Mouse (Mus musculus): Measurements from ENCODE around the gene Arnt2.

The Arnt2 gene

DNA sequence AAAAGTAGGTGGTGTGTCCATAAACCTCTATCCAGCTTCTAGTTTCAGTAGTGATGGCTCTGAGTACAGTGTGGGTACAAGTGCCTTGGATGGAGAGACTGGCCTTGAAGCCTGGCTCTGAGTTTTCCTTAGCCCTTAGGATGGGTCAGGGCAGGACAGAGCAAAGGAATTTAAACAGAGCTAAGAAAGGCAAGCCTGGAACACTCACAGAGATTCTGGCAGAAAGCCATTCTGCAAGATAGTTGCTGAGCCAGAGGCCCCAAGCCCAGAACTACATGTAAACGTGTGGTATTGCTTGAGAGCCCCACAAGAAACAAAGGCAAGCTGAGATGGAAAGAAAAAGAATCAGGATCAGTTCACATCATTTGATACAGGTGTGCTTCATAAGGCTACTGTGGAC, 70.8 kb downstream of the Arnt2 start:
- peak; percentile 18 for DNase-seq

DNA sequence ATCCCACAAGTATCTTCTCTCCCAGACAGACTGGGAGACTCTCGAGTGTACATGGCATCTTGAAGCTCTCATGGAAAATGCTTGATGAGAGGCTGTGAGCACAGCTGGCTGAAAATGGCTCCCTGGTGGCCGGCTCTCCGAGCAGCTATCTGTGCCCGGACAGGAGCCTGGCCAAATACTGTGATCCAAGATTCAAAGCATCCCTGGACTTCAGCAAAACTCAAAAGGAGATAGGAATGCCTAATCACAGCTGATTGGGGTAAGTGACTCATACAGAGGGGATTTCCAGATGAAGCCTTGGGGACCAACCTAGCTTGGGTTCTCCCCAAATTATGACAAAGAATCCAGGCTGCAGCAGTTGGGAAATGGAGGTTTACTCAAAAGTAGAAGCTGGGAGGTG, 72.2 kb downstream of the Arnt2 start:
- no peak for DNase-seq

DNA sequence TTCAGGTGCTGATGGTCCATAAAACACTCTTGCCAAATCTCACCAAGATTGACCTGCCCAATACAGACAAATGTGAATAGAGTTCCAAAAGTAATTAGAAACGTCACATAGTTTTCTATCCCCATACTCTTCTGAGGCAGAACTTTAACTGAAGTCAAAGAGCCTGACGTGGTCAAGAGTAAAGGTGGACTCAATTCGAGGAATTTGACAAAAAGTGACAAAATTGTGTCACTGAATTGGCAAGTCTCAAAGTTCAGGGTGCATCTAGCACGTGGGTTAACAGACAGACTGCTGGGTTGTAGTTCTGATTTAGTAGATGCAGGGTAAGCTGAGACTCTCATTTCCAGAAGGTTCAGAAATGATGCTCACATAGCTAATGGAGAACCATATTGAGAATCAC, 73.1 kb downstream of the Arnt2 start:
- no peak for DNase-seq

DNA sequence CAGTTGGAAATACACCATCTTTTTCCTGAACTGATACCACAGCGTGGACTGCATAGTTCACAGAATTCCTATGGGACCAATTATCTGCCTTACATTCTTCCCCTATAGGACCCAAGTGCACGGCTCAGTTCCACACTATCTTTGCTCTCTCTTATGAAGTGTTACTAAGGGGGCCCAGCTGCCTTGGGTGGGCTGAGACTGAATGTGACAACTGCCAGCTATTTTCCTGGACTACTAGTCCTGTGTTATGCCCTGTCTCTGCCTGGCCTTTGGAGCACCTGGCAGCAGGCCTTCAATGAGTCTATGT, 73.4 kb downstream of the Arnt2 start:
- DNase-seq, result no peak

DNA sequence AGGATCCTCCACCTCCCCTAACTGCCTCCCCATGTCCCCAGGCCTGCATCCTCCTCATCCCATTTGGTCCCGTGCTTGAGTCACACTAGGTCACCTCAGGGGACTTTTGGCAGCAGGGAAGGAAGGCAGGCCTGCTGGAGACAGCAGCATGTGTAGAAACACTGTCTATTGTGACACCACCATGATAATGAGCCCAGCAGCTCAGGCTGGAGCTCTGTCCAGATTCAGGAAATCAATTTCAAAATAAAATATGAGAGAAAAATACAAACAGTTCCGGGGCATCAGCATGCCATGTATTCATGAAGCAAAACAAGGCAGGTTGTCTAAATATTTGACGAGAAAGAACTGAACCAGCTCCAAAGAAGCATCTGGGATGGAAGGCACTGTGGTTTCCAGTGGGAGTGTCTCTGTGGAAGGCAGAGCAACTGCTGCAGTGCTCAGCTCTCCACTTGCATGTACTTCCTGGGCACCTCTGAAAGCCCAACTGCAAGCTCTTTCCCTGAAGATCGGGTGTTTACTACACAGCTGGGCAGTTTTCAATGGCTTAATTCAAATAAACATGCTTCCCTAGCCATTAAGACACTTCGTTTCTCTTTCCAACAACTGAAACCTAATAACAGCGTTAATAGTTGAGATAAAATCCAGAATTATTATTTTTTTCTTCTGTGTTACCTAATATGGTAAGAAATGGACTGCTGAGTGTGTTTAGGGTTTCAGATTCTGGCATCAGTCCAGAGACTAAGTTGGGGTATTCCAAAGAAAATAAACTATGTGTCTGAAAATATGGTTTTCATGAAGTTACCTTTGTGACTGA, 74.0 kb downstream of the Arnt2 start:
- peak; percentile 22 for DNase-seq

DNA sequence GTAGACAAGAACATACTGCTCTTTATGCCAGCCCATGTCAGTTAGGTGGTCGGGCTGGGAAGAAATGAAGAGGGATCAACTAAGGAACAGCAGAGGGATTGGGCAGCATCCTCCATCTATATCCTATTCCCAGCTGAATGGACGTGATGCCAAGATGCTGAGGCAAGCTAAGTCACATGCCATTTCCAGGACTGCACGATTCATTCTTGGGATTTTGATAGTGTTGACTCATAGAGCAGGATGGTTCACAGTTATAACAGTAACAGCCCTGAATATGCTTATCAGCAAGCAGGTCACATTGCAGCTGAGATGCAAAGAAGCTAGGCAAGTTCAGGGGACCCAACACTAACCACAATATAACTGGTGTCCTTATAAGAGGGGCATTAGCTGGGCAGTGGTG, 76.0 kb downstream of the Arnt2 start:
- DNase-seq, result no peak

DNA sequence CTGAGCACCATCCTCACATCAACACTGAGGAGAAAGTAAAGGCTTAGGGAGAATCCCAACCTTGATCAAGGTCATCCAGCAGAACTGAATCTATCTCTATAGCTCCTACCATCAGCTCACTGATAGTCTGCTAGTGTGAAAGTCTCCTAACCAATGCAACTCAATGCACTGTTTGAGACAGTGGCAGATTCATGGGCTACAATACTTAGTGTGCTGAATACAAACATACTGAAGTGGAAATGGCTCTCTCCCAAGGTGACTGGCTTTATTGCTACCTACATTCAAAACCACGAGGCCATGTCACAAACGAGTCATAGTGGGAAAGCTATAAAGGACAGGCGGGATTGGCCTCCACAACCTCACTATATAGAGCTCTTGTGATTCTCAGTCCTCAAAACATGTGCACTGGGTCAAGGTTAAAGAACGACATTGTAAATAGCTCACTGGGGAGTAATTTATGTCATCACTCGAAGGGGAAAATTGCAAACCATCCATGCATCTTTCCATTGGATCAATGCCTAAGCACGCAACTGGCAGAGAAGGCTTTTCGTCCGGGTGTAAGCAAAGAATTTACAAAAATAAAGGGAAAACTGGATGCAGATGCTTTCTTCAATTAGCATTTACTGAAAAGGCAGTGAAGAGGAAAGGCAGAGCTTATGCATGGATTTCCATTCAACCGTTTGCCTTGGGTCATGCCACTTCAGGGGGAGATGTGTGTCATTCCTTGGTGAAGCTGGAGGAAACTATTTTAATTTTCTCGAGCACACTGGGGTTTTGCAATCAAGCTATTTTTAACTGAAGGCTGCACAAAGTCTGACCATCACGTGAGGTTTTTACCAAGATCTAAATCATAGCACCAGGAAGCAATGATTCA, 77.4 kb downstream of the Arnt2 start:
- DNase-seq, result peak; percentile 28

DNA sequence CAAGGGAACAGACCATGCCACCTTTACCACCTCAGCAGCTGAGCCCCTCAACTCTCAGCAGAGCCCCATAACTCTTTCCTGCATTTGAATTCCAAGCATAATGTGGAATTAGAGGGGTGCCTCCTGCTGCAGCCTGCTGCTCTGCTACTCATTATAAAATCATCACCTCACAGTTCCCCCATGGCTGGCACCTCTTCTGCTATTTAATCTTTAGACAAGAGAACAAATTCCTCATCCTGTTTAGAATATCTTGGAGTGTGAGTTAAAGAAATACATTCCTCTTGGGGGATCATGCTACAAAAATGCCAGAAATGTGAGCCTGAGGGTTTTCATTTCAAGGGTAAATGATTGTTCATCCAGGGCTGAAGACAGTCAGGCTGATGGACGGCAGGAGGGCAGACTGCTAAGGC, 80.8 kb downstream of the Arnt2 start:
- DNase-seq, result peak; percentile 42

DNA sequence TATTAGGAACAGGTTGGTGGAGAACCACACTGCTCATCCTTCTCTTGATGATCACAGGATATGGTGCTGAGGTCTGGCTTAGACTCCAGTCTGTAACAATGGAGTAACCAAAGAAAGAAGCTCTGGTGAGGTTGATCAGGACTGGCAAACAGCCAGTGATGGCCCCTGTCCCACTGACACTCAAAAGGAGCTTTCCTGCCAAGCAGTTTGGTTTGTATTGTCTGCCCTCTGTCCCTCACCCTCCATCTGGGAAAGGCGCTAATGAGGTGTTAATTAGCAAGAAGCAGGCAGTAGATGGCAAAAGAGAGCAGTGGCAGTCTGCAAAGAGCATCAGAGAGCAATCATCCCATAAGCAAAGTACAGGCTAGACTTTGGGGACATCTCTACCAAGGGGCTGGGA, 81.2 kb downstream of the Arnt2 start:
- DNase-seq, result peak; percentile 45

DNA sequence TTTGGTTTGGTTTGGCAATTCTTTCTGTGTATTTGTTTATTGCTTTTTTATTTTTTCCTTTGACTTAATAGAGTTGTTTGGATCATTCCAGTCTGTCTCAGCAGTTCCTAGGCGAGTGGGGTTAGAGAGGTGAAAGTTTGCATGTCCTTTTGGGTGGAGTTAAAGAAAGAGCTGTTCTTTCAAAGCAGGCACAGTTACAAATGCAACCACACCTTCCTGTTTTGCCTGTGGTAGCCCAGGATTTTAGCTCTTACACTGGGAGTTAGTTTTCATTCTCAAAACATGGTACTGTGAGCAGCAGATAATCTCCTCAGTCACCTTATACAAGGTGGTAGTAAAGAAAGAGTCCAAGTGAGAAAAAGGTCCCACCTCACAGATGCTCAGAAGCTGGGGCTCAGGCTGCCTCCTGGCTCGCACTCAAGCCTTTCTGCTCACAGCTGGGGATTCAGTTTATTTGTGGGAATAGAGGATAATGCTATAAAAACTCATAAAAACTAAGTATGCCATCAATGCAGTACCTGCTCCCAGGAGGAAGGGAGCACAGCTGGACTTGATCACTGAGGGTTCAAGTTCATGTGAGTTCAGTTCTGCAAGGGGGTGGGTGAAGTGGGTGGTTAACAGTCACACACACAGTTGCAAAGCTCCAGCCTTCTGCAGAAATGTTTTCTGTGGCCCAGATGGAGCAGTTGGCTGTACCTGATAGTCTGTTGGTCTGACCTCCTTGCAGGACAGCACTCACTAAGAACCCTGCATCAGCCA, 84.2 kb downstream of the Arnt2 start:
- no peak for DNase-seq

DNA sequence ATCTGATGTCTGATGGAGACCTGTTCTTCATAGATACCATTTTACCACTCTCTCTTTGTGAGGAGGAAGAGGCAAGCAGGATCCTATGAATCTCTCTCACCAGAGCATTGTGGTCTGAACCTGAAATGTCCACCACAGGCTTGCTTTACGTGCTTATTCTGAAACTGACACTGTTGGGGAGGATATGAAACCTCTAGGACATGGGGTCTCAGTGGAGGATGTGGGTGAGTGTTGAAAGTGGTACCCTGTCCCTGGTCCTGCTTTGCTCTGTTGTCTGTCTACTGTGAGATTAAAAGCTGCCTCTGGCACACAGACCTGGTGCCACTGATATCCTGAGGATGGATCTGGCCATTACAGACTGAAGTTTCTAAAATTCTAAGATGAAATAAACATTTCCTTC, 88.4 kb downstream of the Arnt2 start:
- DNase-seq, result no peak

DNA sequence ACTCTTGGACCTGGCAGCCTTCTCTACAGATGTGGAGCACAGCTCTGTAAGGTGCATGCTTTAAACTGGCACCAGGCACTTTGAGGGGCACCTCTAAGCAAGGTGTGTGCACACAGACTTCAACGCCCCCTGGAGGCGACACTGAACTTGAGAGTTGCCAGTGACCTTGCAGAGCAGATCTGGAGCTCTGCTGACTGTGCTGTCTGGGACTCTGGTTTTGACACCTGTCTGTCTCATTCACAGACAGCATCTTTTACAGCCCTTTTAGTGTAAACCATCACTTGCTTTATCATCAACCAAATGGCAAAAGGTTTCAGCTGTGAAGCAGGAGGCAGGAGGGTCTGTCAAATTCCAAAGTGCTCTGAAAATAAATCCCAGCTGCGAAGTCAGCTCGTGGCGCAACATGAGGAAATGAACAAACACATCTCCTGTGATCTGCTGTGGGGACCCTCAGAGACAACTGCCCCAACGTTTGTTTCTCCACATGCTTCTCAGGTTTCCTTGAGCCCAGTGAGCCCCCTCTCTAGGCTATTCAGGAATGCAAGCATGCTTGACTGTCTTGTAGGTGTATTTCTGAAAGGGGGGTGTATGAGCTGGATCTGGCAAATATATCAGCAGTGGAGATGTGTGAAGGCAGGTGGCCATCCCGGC, 94.5 kb downstream of the Arnt2 start:
- peak; percentile 48 for DNase-seq

DNA sequence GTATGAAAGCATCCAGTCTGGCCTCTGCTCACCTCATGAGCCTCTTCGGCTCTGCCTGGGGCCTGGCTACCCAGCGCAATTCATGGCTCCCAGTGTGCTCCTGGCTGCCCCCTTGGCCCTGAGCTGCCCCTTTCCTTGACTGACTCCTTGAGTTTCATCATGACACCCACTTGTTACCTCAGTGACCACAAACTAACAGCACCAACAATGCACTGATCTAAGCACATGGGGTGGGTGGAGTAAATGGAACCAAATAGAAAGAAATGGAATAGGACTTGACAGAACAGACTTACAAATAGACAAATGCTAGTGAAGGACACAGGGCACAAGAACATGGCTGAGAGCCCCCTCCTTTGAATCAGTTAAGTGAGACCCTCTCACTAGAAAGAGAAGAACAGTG, 95.2 kb downstream of the Arnt2 start:
- no peak for DNase-seq

DNA sequence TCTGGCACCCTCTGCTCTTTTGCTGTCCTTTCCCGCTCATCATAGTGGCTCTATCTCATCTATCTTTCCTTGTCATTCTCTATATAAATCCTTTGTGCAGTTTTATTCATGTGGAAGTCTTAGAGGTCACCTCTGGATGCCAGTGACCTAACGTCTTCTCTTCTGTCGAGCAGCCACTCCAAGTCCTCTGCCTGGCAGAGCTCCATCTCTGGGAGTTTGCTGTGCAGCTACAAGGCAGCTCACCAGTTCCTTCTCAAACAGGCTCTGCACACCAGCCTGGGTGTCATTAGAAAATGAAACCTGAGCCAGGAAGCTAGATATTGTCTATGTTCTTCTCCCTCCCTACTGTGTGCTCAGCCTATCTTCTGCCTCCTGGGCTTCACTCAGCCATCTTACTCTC, 98.4 kb downstream of the Arnt2 start:
- no peak for DNase-seq

DNA sequence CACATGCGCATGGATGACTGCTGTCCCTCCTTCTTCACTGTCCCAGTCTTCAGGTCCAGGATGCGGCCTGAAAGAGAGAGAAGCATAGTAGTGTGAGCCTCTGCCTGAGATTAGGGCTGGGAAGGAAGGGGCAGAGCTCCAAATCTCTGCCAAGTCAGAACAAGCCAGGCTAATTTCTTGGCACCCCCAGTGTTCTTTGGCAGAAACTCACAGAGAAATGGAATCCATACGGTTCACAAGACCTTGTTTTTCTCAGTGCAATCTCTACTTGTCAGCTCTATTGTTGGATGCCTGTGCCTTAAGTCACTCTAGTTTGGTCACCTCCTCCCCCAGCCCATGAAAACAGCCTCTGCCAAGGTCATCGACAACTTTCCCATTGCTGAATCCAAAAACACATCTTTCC, 99.1 kb downstream of the Arnt2 start:
- peak; percentile 6 for DNase-seq

DNA sequence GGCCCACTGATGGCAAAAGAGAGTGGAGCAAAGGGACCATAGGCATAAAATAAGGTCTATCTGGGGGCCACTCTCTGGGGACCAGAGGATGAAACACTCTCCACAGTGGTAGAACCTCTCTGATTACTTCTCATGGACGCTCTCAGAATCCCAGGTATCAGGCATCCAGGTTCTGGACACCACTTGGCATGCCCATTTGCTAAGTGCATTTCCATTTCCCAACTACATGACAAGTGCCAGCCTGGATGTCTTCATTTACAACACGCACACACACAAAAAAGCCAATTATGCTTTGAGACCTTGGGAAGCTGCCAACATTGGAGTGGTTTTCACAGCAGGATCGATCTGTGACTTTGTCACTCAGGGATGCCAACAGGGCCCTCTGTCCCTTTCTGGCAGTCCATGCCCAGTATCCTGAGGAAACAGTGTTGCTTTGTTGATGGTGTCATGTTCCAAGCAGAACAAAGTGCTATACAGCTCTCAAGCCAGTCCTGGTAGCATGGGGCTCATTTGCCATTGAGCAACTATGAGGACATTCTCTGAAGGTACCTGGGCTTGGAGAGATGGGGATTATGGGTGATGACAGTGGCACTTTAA, 102.5 kb downstream of the Arnt2 start:
- DNase-seq, result no peak

DNA sequence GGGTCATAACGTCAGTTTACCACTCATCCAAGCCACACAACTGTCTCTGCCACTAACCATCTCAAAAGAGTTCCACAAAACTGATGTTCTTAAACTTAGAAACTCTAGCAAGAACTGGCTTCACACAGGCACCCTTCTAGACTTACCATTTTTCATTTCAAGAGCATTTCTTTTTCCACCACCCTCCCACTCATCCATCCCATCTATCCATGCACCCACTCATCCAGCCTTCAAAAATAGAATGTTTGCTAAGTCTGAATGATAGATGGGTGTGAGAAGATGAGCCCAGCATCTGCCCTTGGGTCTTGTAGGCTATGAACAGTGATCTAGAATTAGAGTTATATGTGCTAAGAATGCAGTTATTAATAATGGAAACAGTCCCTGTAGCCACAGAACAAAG, 109.7 kb downstream of the Arnt2 start:
- no peak for DNase-seq

DNA sequence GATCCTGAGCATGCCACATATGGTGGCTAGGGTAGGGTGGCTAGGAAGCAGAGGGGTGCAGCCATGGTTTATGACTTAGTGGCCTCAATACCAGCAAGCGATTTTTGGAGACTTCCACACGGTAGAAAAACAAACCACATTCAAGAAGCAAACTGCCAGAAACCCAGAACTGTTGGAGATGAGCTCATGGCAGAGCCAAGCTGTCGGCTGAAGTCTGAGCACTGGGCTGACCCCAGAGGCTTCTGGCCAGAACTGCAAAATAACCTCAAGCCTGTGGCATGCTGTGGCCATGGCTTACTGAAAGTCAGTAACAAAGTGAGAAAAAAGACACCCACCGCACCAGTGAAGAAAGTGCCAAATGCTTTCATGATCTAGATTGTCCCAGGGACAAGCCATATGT, 110.4 kb downstream of the Arnt2 start:
- peak; percentile 36 for DNase-seq

DNA sequence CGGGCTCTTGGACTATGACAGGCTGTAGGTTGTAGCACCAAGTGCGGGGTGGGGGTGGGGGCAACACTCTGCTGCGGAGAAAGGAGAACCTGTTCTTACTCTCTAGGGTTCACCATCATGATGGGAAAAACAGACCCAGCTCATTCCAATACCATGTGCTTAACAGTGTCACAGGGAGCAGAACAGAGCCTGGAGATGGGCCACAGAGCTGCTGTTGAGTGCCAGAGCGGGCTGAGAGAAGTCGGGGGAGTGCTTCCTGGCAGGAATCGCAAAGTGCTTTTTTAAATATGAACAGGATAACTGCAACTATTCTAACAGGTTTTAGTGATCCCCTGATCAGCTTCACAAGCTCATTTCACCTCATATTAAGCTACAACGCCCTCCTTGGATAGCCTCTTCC, 116.9 kb downstream of the Arnt2 start:
- DNase-seq, result peak; percentile 20

DNA sequence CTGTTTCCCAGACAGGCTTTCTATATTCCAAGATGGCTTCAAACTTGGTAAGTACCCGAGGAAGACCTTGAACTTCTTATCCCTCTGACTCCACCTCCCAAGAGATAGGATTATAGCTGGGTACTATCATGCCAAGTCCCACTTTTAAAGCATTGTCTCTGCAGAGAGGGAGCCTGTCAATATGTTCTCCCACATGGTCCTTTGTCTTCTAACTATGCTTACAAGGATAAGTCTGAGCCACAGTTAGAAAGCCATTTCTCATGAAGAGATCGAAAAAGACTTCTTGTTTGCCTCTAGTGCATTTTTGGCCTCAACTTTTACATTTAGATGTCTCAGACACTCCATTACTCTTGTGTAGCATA, 122.8 kb downstream of the Arnt2 start:
- no peak for DNase-seq

DNA sequence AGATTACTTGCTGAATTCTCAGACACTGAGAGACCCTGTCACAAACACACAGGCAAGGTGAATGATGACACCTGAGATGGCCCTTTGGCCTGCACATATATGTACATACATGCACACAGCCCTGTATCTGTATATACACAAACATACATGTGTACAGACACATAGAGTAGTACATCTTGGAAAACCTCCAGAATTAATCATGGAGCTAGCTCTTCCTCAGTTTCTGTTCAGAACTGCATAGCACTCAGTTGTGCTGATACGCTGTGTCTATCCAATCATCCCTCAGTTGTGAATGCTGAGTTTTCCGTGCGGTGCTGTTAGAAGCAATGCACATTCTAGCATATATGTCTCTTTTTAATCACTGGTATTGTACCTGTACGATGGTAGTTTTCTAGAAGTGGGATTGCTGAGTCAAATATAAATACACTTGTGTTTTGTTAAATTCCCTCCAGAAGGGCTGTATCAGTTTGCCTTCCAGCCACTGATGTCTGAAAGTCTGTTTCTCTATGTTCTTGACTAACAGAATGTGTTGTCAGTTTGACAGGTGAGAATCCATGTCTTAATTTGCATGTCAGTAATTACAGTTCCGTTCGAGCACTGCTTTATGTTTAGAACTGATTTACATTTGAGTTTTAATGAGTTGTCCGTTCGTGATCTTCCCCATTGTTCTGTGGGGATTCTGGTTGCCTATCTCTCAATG, 123.3 kb downstream of the Arnt2 start:
- DNase-seq, result no peak

DNA sequence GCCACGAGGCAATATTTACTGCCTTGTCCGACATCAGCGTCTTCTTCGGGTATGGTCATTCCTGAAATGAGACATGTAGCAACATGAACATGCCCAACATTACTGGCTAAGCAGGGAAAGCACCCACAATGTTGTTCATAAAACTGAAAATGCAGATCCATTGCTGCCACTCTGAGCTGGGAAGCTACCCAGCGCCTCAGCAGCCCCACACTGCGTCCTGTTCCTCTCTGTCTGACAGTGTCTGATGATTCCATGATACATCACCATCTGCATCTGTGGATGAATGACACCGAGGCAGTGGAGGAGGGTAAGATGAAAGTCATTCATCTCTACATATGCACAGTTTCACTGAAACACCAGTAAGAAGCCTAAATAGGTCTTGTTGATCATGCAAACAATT, 124.2 kb downstream of the Arnt2 start:
- no peak for DNase-seq

All from lung, postnatal 36 days (tissue).